Comparison of ENCODE assay signal across 32 mouse cellular contexts in genomic region chr2:51658288-51658687, GRCm38 (mm10). TPM values are rescaled to one million over a fixed set of nuclear protein-coding genes. Genes with fewer than 3 reads are reported as not detected.
DNase-seq lines count a peak whose midpoint lies in the region; ATAC-seq and TF ChIP-seq lines count a peak whose summit lies in the region.
"Had no signal": no experiment of that assay in that cellular context is flagged by ENCODE, and none has a peak within 500 bp of the region (broad histone marks: within the 10 kb centered on the region; RNA-seq: fewer than 3 reads in every experiment).

No protein-coding gene starts in this region.

- H3K4me3 ChIP-seq in layer of hippocampus, adult 2 months = no peak overlapping the region
- H3K4me3 ChIP-seq in embryonic facial prominence, embryonic 14.5 days (ENCODE audit: low read depth, low read length) = no peak overlapping the region
- H3K4me3 ChIP-seq: gastrocnemius, adult 2 months; heart, embryonic 15.5 days; hindbrain, embryonic 15.5 days; midbrain, embryonic 13.5 days had no signal

- peak in 1 of 2 experiments; percentile 13 for DNase-seq in layer of hippocampus, adult 2 months (ENCODE audit: low spot score in 2 of 2)
- no peak for DNase-seq in layer of hippocampus, postnatal 10 days (ENCODE audit: low spot score in 2 of 2)
- DNase-seq in lung, postnatal 10 days = peak; percentile 9
- DNase-seq in lung, postnatal 4 days = no peak
- DNase-seq in embryonic facial prominence, embryonic 14.5 days (ENCODE audit: low spot score) = peak; percentile 70
- DNase-seq in right cerebral cortex, postnatal 4 days = no peak
- no peak for DNase-seq in MN1 (ENCODE audit: low spot score)
- DNase-seq: adrenal gland, adult 8-10 months; B cell, adult 2 months; cerebellum, adult 2 months; cerebellum, postnatal 36 days; gastrocnemius, adult 2 months; heart, postnatal 36 days; kidney, adult 2 months had no signal

- H3K27me3 ChIP-seq in embryonic facial prominence, embryonic 14.5 days (replicated peaks; ENCODE audit: control insufficient read depth, insufficient read depth, low read length) = no peaks in the 10 kb centered on the region
- H3K27me3 ChIP-seq: CH12.LX; heart, embryonic 15.5 days; hindbrain, embryonic 15.5 days; midbrain, embryonic 13.5 days had no signal

- no peak overlapping the region for H3K9ac ChIP-seq in embryonic facial prominence, embryonic 14.5 days (ENCODE audit: low read depth, low read length)
- H3K9ac ChIP-seq: heart, embryonic 15.5 days; hindbrain, embryonic 15.5 days; midbrain, embryonic 13.5 days had no signal

- ATAC-seq in embryonic facial prominence, embryonic 14.5 days (ENCODE audit: low read depth) = no peak
- ATAC-seq: activated CD4-positive, CD25-positive, alpha-beta regulatory T cell, adult 4 months had no signal

- H3K4me2 ChIP-seq in embryonic facial prominence, embryonic 14.5 days (ENCODE audit: low read depth, low read length) = no peak overlapping the region
- H3K4me2 ChIP-seq: heart, embryonic 15.5 days; hindbrain, embryonic 15.5 days; midbrain, embryonic 13.5 days had no signal

- H3K27ac ChIP-seq in layer of hippocampus, adult 2 months = peak overlapping the region; percentile 43; the same call in 1 of the 2 replicates
- no peak overlapping the region for H3K27ac ChIP-seq in embryonic facial prominence, embryonic 14.5 days (replicated peaks; ENCODE audit: low read depth, low read length)
- H3K27ac ChIP-seq: gastrocnemius, adult 2 months; heart, embryonic 15.5 days; hindbrain, embryonic 15.5 days; midbrain, embryonic 13.5 days; stomach, postnatal 0 days had no signal

- WGBS in embryonic facial prominence, embryonic 14.5 days = 30% methylated on average over 5 of the region's 5 CpGs

- no peaks in the 10 kb centered on the region for H3K9me3 ChIP-seq in embryonic facial prominence, embryonic 14.5 days (ENCODE audit: control insufficient read depth, low read length)
- H3K9me3 ChIP-seq: heart, embryonic 15.5 days; hindbrain, embryonic 15.5 days; midbrain, embryonic 13.5 days had no signal

- TF ChIP-seq CTCF in layer of hippocampus, adult 2 months (conservative IDR thresholded peaks at IDR 0.05) = no peak

- no peaks in the 10 kb centered on the region for H3K36me3 ChIP-seq in embryonic facial prominence, embryonic 14.5 days (ENCODE audit: control insufficient read depth, insufficient read depth, low read length)
- H3K36me3 ChIP-seq: G1E; heart, embryonic 15.5 days; hindbrain, embryonic 15.5 days; midbrain, embryonic 13.5 days had no signal

- peaks cover 3% of the 10 kb centered on the region; the same call in 1 of the 2 replicates for H3K4me1 ChIP-seq in embryonic facial prominence, embryonic 14.5 days (ENCODE audit: control insufficient read depth, insufficient read depth, low read length)
- H3K4me1 ChIP-seq: heart, embryonic 15.5 days; hindbrain, embryonic 15.5 days had no signal

RNA-seq across cellular contexts. Expression of gene Tas2r134, which starts 31.0 kb away (rescaled TPM):
- not detected for total RNA-seq in layer of hippocampus, adult 2 months (2021)
- not detected for total RNA-seq in layer of hippocampus, postnatal 10 days (2021)
- polyA plus RNA-seq in embryonic facial prominence, embryonic 14.5 days (2014; fragmentation: Nextera tagmentation; extraction: Ambion mirVana) = not detected in 2 replicates
- total RNA-seq: adrenal gland, adult 8-10 months; CH12.LX; G1E; gastrocnemius, adult 2 months; heart, postnatal 36 days; layer of hippocampus, adult 18-20 months; left cerebral cortex, adult 8-10 months; liver, adult 2 months; megakaryocyte, adult 5-6 weeks had no signal
- polyA plus RNA-seq: activated CD4-positive, CD25-positive, alpha-beta regulatory T cell, adult 4 months; cerebellum, adult 2 months; forebrain, embryonic 11.5 days; frontal cortex, adult 2 months; G1E; gonadal fat pad, adult 2 months; heart, embryonic 15.5 days; hindbrain, embryonic 15.5 days; intestine, embryonic 14.5 days; kidney, adult 2 months; limb, embryonic 11.5 days; liver, adult 2 months; liver, embryonic 16.5 days; midbrain, embryonic 13.5 days; neural tube, embryonic 11.5 days; stomach, postnatal 0 days had no signal

Comparison
In these comparisons a context has a peak if more than half of its experiments do, and no peak if none do; other contexts are left out.
1. DNase-seq: peak in lung, postnatal 10 days (single experiment) and embryonic facial prominence, embryonic 14.5 days (single experiment); none in layer of hippocampus, postnatal 10 days (0 of 2), lung, postnatal 4 days (0 of 2), right cerebral cortex, postnatal 4 days (single experiment) and MN1 (single experiment).